Mouse (Mus musculus) lung, postnatal 0 days (tissue): ENCODE results near the gene Rbm39.

Experiments
- CTCF ChIP-seq: IDR thresholded peaks from 2 replicates; pipeline ENCODE4 v1.5.1; 2016; ENCODE audit warnings: antibody characterized with exemption, mild to moderate bottlenecking
- EP300 ChIP-seq: IDR thresholded peaks from 2 replicates; pipeline ENCODE4 v1.6.1; 2016; ENCODE audit warnings: antibody characterized with exemption, mild to moderate bottlenecking, control low read depth

DNA sequence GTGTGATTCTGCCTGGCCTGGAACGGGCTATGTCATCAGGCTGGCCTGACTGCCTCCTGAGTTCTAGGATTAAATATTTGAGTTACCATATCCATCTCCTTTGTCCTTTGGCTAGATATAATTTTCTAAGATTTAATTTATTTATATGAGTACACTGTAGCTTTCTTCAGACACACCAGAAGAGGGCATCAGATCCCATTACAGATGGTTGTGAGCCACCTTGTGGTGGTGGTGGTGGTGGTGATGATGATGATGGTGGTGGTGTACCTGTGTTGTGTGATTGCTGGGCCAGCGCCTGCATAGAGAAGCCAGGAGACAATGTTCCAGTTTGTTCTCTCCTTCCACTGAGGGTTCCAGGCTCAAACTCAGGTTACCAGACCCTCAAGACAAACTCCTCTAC lies 11.5 kb upstream of the Rbm39 start:
- TF ChIP-seq CTCF (peak; percentile 23; the same call in 1 of the 2 replicates), EP300 (no peak)
